Mouse (Mus musculus): Measurements from ENCODE around the gene Dscaml1. TPM values are rescaled to one million over a fixed set of nuclear protein-coding genes. Genes with fewer than 3 reads are reported as not detected.
"Not testable (repeated sequence)": the region's sequence is repeated elsewhere in the genome, so short reads cannot be mapped to it uniquely, and the experiment has no call there.

Dscaml1 gene
- total RNA-seq, 2 experiments from 2014 or later = 73.7 to 75.4 TPM

GRCm38 (mm10) chr9:45766195-45766594 is 339.8 kb downstream of the Dscaml1 start:
- DNase-seq (ENCODE audit: low spot score in 2 of 2) = no peak

GRCm38 (mm10) chr9:45767155-45767554 is 340.7 kb downstream of the Dscaml1 start:
- DNase-seq (ENCODE audit: low spot score in 2 of 2) = no peak

- DNase-seq (ENCODE audit: low spot score in 2 of 2) = no peak
Observed at GRCm38 (mm10) chr9:45768421-45768820, 342.0 kb downstream of the Dscaml1 start.

- no peak for DNase-seq (ENCODE audit: low spot score in 2 of 2)
Observed at GRCm38 (mm10) chr9:45769596-45769995, 343.2 kb downstream of the Dscaml1 start.

- DNase-seq (ENCODE audit: low spot score in 2 of 2) = no peak
Observed at GRCm38 (mm10) chr9:45774088-45774487, 347.7 kb downstream of the Dscaml1 start.

- not testable (repeated sequence) for DNase-seq (ENCODE audit: low spot score in 2 of 2)
Observed at GRCm38 (mm10) chr9:45776176-45776575, 349.7 kb downstream of the Dscaml1 start.

- no peak for DNase-seq (ENCODE audit: low spot score in 2 of 2)
Observed at GRCm38 (mm10) chr9:45779201-45779600, 352.8 kb downstream of the Dscaml1 start.

GRCm38 (mm10) chr9:45783249-45784069 is 357.0 kb downstream of the Dscaml1 start:
- DNase-seq (ENCODE audit: low spot score in 2 of 2) = no peak

GRCm38 (mm10) chr9:45787071-45787470 is 360.6 kb downstream of the Dscaml1 start:
- no peak for DNase-seq (ENCODE audit: low spot score in 2 of 2)

GRCm38 (mm10) chr9:45787547-45787946 is 361.1 kb downstream of the Dscaml1 start:
- DNase-seq (ENCODE audit: low spot score in 2 of 2) = no peak

GRCm38 (mm10) chr9:45788405-45788804 is 362.0 kb downstream of the Dscaml1 start:
- no peak for DNase-seq (ENCODE audit: low spot score in 2 of 2)

GRCm38 (mm10) chr9:45791456-45792142 is 365.2 kb downstream of the Dscaml1 start:
- no peak for DNase-seq (ENCODE audit: low spot score in 2 of 2)

- DNase-seq (ENCODE audit: low spot score in 2 of 2) = no peak
Observed at GRCm38 (mm10) chr9:45792235-45792634, 365.8 kb downstream of the Dscaml1 start.

GRCm38 (mm10) chr9:45793697-45794096 is 367.3 kb downstream of the Dscaml1 start:
- no peak for DNase-seq (ENCODE audit: low spot score in 2 of 2)

GRCm38 (mm10) chr9:45795722-45796121 is 369.3 kb downstream of the Dscaml1 start:
- DNase-seq (ENCODE audit: low spot score in 2 of 2) = no peak

- DNase-seq (ENCODE audit: low spot score in 2 of 2) = no peak
Observed at GRCm38 (mm10) chr9:45797271-45797670, 370.8 kb downstream of the Dscaml1 start.

GRCm38 (mm10) chr9:45798467-45799164 is 372.2 kb downstream of the Dscaml1 start:
- peak; percentile 33 to 60 for DNase-seq (ENCODE audit: low spot score in 2 of 2)

GRCm38 (mm10) chr9:45799402-45799801 is 373.0 kb downstream of the Dscaml1 start:
- peak; percentile 61 to 80 for DNase-seq (ENCODE audit: low spot score in 2 of 2)
